Mouse (Mus musculus): ENCODE data around the gene Trmt13. TPM values are rescaled to one million over a fixed set of nuclear protein-coding genes. Genes with fewer than 3 reads are reported as not detected.
A peak's percentile ranks its signal among the peaks of the same experiment; 100 is the strongest.
"Not testable (repeated sequence)": the region's sequence is repeated elsewhere in the genome, so short reads cannot be mapped to it uniquely, and the experiment has no call there.

The Trmt13 gene
- polyA plus RNA-seq, 1 experiment from 2014 or later, result 30.6 TPM

- DNase-seq (ENCODE audit: low spot score), result no peak
Observed at GRCm38 (mm10) chr3:116634091-116634490, 19.7 kb upstream of the Trmt13 start.

DNA sequence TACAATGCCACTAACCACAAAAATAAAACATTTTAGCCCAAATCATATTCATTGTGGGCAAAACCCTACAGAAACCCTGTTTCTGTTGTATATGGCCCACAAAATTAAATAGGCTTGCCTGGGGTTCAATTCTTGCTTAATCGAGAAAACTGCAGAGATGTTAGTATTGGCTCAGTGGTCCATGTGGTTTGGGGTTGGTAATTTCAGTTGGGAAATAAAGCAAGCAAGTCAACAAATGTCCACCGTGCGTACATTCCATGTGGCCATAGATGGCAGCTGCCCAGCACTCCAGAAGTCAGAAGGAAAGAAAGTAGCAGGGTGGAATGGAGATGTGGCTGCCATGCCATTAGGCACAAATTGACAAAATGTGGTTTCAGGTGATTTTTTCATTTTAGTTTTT lies 18.6 kb upstream of the Trmt13 start:
- no peak for DNase-seq (ENCODE audit: low spot score)

DNA sequence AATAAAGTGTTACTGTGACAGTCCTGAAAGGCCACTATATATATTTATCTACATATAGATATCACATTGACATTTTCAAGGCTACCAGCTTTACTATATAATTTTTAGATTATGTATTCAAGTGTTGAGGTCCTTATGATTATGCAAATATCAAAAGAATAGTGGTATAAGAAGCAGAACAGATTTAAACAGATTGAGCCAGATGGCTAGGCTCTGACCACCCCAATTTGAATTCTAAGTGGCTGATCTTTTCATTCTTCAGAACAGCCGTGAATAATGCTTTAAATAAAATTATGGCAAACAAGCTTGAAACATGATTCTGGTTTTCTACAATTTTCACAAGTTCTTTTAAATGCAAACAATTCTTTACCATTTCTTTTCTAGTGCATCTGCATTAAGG lies 17.1 kb upstream of the Trmt13 start:
- DNase-seq (ENCODE audit: low spot score), result no peak

GRCm38 (mm10) chr3:116622641-116623040 lies 8.3 kb upstream of the Trmt13 start:
- DNase-seq (ENCODE audit: low spot score), result no peak

DNA sequence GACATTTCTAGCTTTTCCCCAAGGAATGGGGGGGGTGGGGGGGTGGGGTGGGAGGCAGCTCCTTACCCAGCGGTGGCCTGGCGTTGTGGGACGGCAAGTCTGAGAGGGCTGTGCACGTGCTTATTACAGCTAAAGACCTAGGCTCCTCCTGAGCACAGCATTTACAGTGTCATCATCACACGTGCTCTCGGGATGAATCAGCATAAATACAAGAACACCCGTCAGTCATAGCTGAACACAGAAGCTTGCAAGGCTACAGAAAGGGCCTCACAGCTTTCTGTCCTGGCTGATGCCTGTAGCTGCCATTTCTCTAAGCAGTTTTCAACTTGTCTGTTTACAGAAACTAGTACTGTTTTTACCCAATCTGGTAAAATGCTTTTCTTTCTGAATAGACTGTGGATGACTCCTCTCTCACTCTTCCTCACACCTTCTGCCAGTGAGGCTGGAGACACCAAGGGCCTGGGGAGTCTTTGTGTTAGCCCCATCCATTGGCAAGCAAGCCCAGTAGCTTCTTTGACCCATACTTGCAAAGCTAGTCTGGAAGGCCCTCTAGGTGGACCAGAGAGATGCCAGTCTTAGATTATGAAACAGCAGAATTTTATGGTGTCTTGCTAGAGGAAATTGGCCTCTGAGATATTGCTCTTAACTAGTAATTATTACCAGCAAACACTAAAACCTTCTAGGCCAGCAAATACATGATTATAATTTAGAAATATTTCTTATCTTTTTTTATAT lies 6.4 kb upstream of the Trmt13 start:
- DNase-seq (ENCODE audit: low spot score), result no peak

GRCm38 (mm10) chr3:116618855-116619254 lies 4.5 kb upstream of the Trmt13 start:
- no peak for DNase-seq (ENCODE audit: low spot score)

DNA sequence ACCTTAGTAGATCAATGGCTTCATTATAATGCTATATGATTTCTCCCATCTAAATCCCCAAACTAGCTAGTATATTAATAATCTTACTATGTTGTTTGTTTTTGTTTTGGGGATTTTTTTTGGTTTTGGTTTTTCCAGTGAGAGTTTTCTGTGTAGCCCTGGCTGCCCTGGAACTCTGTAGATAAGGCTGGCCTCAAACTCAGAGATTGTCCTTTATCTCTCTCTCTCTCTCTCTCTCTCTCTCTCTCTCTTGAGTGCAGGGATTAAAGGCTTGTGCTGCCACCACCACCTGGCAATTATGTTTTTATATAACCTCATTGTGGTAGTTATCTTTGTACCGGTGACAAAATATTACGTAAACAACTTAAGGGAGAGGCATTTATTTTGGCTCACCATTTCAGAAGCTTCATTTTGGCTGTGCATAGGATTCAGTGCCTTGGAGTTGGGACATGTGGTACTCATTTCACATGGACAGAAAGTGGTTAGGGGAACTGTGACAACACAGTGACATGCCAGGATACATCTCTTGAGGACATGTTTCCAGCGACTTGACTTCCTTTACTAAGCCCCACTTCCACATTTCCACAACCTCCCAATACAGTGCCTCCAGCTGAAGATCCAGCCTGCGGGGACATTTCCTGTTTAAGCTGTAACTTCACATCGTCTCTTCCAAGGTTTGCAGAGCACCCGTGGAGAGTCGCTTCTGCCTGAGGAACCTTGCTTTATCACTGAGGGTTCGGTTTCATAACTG lies 1.1 kb upstream of the Trmt13 start:
- DNase-seq (ENCODE audit: low spot score), result no peak

- DNase-seq (ENCODE audit: low spot score), result no peak
Observed at GRCm38 (mm10) chr3:116604570-116604969, 9.8 kb downstream of the Trmt13 start.

- DNase-seq (ENCODE audit: low spot score), result no peak
Observed at GRCm38 (mm10) chr3:116601781-116602180, 12.6 kb downstream of the Trmt13 start.

GRCm38 (mm10) chr3:116601005-116601404 lies 13.4 kb downstream of the Trmt13 start:
- DNase-seq (ENCODE audit: low spot score), result no peak

DNA sequence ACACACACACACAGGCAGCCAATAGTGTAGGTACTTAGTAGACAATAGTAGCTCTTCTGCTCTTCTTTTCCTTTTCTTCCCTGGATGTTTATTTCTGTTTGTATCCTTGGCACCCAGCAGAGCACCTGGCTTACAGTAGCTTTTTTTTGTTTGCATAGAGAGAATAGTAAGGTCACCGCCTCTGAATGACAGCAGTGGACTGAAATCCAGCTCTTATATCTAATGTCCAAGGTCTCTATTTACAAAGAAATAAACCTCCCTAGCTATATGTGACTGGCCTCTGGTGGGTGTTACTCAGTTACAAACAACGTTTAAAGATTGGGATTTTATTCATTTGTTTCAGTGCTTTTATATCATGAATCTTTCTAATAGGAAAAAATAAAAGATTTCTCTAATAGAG lies 14.7 kb downstream of the Trmt13 start:
- DNase-seq (ENCODE audit: low spot score), result no peak

DNA sequence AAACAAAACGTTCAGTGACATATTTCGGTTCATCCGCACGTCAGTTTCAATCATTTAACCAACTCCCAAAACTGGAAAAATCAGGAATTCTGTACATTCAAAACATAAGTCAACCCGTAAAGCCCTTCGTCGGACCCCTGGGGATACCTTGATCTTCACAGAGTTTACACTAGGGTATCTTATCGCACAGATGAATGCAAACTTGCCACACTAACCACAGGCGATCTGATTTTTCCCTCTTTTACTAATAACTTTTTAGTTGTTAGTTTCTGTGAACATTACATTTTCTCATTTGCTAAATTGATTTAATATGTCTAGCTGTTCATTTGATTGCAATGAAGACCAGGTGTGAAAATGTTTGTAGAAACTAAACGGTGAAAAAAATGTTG lies 18.8 kb downstream of the Trmt13 start:
- DNase-seq (ENCODE audit: low spot score), result no peak

- DNase-seq (ENCODE audit: low spot score), result peak; percentile 97
Observed at GRCm38 (mm10) chr3:116594728-116595602, 19.4 kb downstream of the Trmt13 start, which contains the start of gene Sass6. TSS of gene Sass6 (plus strand) at chr3:116594982.

DNA sequence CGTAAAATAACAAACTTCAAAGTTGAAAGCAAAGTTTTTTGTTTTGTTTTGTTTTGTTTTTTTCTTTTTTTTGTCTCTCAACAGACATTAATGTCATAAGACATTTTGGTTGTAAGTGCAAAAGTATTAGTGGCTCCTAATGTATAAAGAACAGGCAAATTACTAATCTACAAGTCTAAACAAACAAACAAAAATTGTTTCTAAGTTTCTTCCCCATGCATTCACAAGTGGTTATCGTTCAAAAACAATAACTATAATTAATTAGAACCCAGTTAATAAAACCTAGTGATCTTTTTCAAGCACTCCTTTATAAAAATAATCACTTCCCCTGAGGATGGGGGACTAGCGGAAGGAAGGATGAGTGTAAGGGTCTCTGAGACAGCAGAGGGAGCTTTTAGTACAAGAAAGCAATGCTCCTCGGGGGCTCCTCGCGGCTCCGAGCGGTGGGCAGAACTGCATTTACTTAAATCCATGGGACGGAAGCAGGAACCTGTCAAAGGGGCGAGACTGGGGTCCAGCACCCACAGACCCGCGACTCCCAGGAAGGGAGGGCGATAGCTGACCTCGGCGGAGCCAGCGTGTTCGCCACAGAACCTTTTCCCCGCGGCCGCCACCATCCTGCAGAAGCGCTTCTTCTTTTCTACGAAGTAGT lies 20.2 kb downstream of the Trmt13 start:
- no peak for DNase-seq (ENCODE audit: low spot score)

DNA sequence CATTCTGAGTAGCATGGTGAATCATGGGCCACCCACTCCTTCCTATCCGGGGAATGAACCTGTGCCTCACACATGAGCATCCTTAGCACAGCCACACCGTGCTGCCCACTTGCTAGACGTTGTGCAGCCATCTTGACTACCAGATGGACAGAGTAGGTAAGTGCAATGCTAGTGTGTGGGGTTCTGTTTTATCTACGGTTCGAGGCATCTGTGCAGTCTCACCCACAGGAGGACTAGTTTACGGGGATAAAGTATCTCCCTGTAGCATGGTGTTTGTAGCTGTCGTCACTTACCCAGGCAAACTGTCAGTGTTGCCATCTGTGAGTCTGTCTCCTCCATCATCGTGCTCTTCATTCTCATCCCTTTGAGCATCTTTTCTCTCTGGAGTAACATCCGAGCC lies 32.2 kb downstream of the Trmt13 start:
- DNase-seq (ENCODE audit: low spot score), result no peak

GRCm38 (mm10) chr3:116577286-116577685 lies 37.1 kb downstream of the Trmt13 start:
- no peak for DNase-seq (ENCODE audit: low spot score)

DNA sequence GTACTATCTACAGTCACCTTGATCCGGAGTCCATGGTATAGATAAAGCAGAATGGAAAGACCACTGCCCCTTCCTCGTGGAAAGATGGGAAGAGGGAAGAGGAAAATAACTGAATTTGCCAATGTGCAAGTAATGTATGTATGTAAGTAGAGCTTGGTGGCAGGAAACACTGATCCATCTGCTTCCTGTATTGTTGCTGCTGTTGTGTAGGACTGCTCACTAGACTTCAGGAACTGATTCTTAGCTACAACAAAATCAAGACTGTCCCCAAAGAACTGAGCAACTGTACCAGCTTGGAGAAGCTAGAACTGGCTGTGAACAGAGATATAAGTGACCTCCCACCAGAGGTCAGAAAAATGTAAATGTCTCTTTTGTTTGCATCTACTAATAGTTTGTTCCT lies 43.8 kb downstream of the Trmt13 start:
- no peak for DNase-seq (ENCODE audit: low spot score)

- no peak for DNase-seq (ENCODE audit: low spot score)
Observed at GRCm38 (mm10) chr3:116563095-116563492, 51.3 kb downstream of the Trmt13 start.

GRCm38 (mm10) chr3:116562408-116563094 lies 51.8 kb downstream of the Trmt13 start, which contains the start of gene Lrrc39:
TSS of gene Lrrc39 (plus strand) at chr3:116562973.
- no peak for DNase-seq (ENCODE audit: low spot score)

DNA sequence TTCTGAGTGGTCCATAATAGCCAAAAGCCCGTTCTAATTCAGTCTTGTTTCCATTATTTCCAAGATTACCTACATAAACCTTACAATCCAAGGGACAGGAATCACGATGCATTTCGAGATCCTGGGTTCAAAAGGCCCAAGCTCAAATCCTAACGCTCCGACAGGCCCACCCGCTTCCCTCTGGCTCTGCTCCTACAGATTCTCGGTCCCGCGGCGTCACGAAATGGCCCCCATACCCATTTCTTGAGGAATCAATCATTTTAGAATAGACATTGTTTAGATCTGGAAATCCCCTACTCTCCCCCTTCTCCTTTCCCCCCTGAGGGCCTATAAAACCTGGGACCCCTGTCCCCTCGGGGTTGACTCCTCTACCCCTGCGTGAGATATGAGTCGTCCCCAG lies 53.1 kb downstream of the Trmt13 start:
- not testable (repeated sequence) for DNase-seq (ENCODE audit: low spot score)

- DNase-seq (ENCODE audit: low spot score), result no peak
Observed at GRCm38 (mm10) chr3:116551362-116551761, 63.0 kb downstream of the Trmt13 start.

All from thymus, postnatal 0 days (tissue).